Mouse (Mus musculus): ENCODE measurements at regions not wholly inside any gene's neighbourhood (a gene's known extent, or its start where the extent isn't known, plus 50 kb on each side); places are given as distances from the start of the nearest gene placed in this dataset.

GRCm38 (mm10) chr11:28697644-28698480 is 113.7 kb upstream of the Ccdc85a start:
- Histone ChIP-seq H3K27me3 (replicated peaks; ENCODE audit: control insufficient read depth, insufficient read depth, low read length) (no peaks in the 10 kb centered on the region), H3K4me3 (ENCODE audit: low read depth, low read length) (no peak overlapping the region), H3K36me3 (ENCODE audit: control insufficient read depth, insufficient read depth) (no peaks in the 10 kb centered on the region), H3K27ac (ENCODE audit: low read depth, low read length) (no peak overlapping the region), H3K4me2 (replicated peaks; ENCODE audit: low read depth) (no peak overlapping the region), H3K9ac (ENCODE audit: low read depth, low read length) (no peak overlapping the region), H3K4me1 (replicated peaks; ENCODE audit: control insufficient read depth, insufficient read depth, low read length) (no peaks in the 10 kb centered on the region), H3K9me3 (ENCODE audit: control insufficient read depth) (no peaks in the 10 kb centered on the region)
- ATAC-seq: no peak
- 29% methylated on average over 8 of the region's 8 CpGs for WGBS
- no peak for TF ChIP-seq CTCF (IDR thresholded peaks at IDR 0.05; ENCODE audit: low read depth)

GRCm38 (mm10) chr11:28695031-28695430 is 110.9 kb upstream of the Ccdc85a start:
- no peak for TF ChIP-seq CTCF (IDR thresholded peaks at IDR 0.05; ENCODE audit: low read depth)
- H3K27ac ChIP-seq (ENCODE audit: low read depth, low read length): no peak overlapping the region
- no peaks in the 10 kb centered on the region for H3K27me3 ChIP-seq (replicated peaks; ENCODE audit: control insufficient read depth, insufficient read depth, low read length)
- no peaks in the 10 kb centered on the region for H3K36me3 ChIP-seq (ENCODE audit: control insufficient read depth, insufficient read depth)
- no peaks in the 10 kb centered on the region for H3K9me3 ChIP-seq (ENCODE audit: control insufficient read depth)
- H3K4me2 ChIP-seq (replicated peaks; ENCODE audit: low read depth): no peak overlapping the region
- ATAC-seq: no peak
- 39% methylated on average over 3 of the region's 3 CpGs for WGBS
- H3K4me1 ChIP-seq (replicated peaks; ENCODE audit: control insufficient read depth, insufficient read depth, low read length): no peaks in the 10 kb centered on the region
- no peak overlapping the region for H3K4me3 ChIP-seq (ENCODE audit: low read depth, low read length)
- no peak overlapping the region for H3K9ac ChIP-seq (ENCODE audit: low read depth, low read length)

- Histone ChIP-seq H3K4me2 (replicated peaks; ENCODE audit: low read depth) (no peak overlapping the region), H3K27me3 (replicated peaks; ENCODE audit: control insufficient read depth, insufficient read depth, low read length) (no peaks in the 10 kb centered on the region), H3K9ac (ENCODE audit: low read depth, low read length) (no peak overlapping the region), H3K4me1 (replicated peaks; ENCODE audit: control insufficient read depth, insufficient read depth, low read length) (no peaks in the 10 kb centered on the region), H3K9me3 (ENCODE audit: control insufficient read depth) (no peaks in the 10 kb centered on the region), H3K27ac (ENCODE audit: low read depth, low read length) (no peak overlapping the region), H3K4me3 (ENCODE audit: low read depth, low read length) (no peak overlapping the region), H3K36me3 (ENCODE audit: control insufficient read depth, insufficient read depth) (no peaks in the 10 kb centered on the region)
- WGBS: 60% methylated on average over 1 of the region's 1 CpGs
- no peak for ATAC-seq
- TF ChIP-seq CTCF (IDR thresholded peaks at IDR 0.05; ENCODE audit: low read depth): no peak
Measured at GRCm38 (mm10) chr11:28693303-28693702, 109.2 kb upstream of the Ccdc85a start.

GRCm38 (mm10) chr11:28692263-28693194 is 108.4 kb upstream of the Ccdc85a start:
- Histone ChIP-seq H3K9ac (ENCODE audit: low read depth, low read length) (no peak overlapping the region), H3K4me2 (replicated peaks; ENCODE audit: low read depth) (no peak overlapping the region), H3K36me3 (ENCODE audit: control insufficient read depth, insufficient read depth) (no peaks in the 10 kb centered on the region), H3K27me3 (replicated peaks; ENCODE audit: control insufficient read depth, insufficient read depth, low read length) (no peaks in the 10 kb centered on the region), H3K4me1 (replicated peaks; ENCODE audit: control insufficient read depth, insufficient read depth, low read length) (no peaks in the 10 kb centered on the region), H3K27ac (ENCODE audit: low read depth, low read length) (no peak overlapping the region), H3K4me3 (ENCODE audit: low read depth, low read length) (no peak overlapping the region), H3K9me3 (ENCODE audit: control insufficient read depth) (no peaks in the 10 kb centered on the region)
- no peak for ATAC-seq
- 22% methylated on average over 3 of the region's 3 CpGs for WGBS
- no peak for TF ChIP-seq CTCF (IDR thresholded peaks at IDR 0.05; ENCODE audit: low read depth)

- Histone ChIP-seq H3K9ac (ENCODE audit: low read depth, low read length) (no peak overlapping the region), H3K4me2 (replicated peaks; ENCODE audit: low read depth) (no peak overlapping the region), H3K4me1 (replicated peaks; ENCODE audit: control insufficient read depth, insufficient read depth, low read length) (no peaks in the 10 kb centered on the region), H3K4me3 (ENCODE audit: low read depth, low read length) (no peak overlapping the region), H3K27ac (ENCODE audit: low read depth, low read length) (no peak overlapping the region), H3K27me3 (replicated peaks; ENCODE audit: control insufficient read depth, insufficient read depth, low read length) (no peaks in the 10 kb centered on the region), H3K9me3 (ENCODE audit: control insufficient read depth) (no peaks in the 10 kb centered on the region), H3K36me3 (ENCODE audit: control insufficient read depth, insufficient read depth) (no peaks in the 10 kb centered on the region)
- ATAC-seq: no peak
- WGBS: 75% methylated on average over 1 of the region's 1 CpGs
- no peak for TF ChIP-seq CTCF (IDR thresholded peaks at IDR 0.05; ENCODE audit: low read depth)
Measured at GRCm38 (mm10) chr11:28688436-28688835, 104.3 kb upstream of the Ccdc85a start.

GRCm38 (mm10) chr11:28685407-28685806 is 101.3 kb upstream of the Ccdc85a start:
- no peaks in the 10 kb centered on the region for H3K36me3 ChIP-seq (ENCODE audit: control insufficient read depth, insufficient read depth)
- H3K4me3 ChIP-seq (ENCODE audit: low read depth, low read length): no peak overlapping the region
- H3K4me2 ChIP-seq (replicated peaks; ENCODE audit: low read depth): no peak overlapping the region
- no peaks in the 10 kb centered on the region for H3K9me3 ChIP-seq (ENCODE audit: control insufficient read depth)
- H3K9ac ChIP-seq (ENCODE audit: low read depth, low read length): no peak overlapping the region
- no peak for ATAC-seq
- H3K4me1 ChIP-seq (replicated peaks; ENCODE audit: control insufficient read depth, insufficient read depth, low read length): no peaks in the 10 kb centered on the region
- H3K27me3 ChIP-seq (replicated peaks; ENCODE audit: control insufficient read depth, insufficient read depth, low read length): no peaks in the 10 kb centered on the region
- no peak for TF ChIP-seq CTCF (IDR thresholded peaks at IDR 0.05; ENCODE audit: low read depth)
- H3K27ac ChIP-seq (ENCODE audit: low read depth, low read length): no peak overlapping the region

All from intestine, postnatal 0 days (tissue).